Comparison of ENCODE assay signal across 7 mouse cellular contexts in genomic region chr10:23787062-23787821, GRCm38 (mm10). TPM values are rescaled to one million over a fixed set of nuclear protein-coding genes. Genes with fewer than 3 reads are reported as not detected.
DNase-seq lines count a peak whose midpoint lies in the region; ATAC-seq and TF ChIP-seq lines count a peak whose summit lies in the region.

Gene Rps12, minus strand, starts transcription at chr10:23787275.

- intact Hi-C loops in left cerebral cortex, postnatal 4 days (cut with DNase I) = no loop called here

- ATAC-seq in intestine, postnatal 0 days = peak; percentile 99
- ATAC-seq in midbrain, embryonic 12.5 days (ENCODE audit: low FRiP score, low read depth) = peak; percentile 98

- H3K27me3 ChIP-seq in embryonic facial prominence, embryonic 10.5 days (replicated peaks; ENCODE audit: low read depth, poor library complexity, severe bottlenecking) = no peaks in the 10 kb centered on the region
- no peaks in the 10 kb centered on the region for H3K27me3 ChIP-seq in intestine, postnatal 0 days (replicated peaks; ENCODE audit: control insufficient read depth, insufficient read depth, low read length)
- H3K27me3 ChIP-seq in midbrain, embryonic 12.5 days = no peaks in the 10 kb centered on the region
- H3K27me3 ChIP-seq in small intestine, adult 2 months (ENCODE audit: control insufficient read depth, insufficient read depth, low read length) = no peaks in the 10 kb centered on the region

- peak within 1 kb of the TSS; percentile 78 for H3K9ac ChIP-seq in intestine, postnatal 0 days (ENCODE audit: low read depth, low read length)
- H3K9ac ChIP-seq in midbrain, embryonic 12.5 days (replicated peaks) = peak within 1 kb of the TSS; percentile 95

- no peak for TF ChIP-seq CTCF in intestine, postnatal 0 days (IDR thresholded peaks at IDR 0.05; ENCODE audit: low read depth)
- TF ChIP-seq CTCF in small intestine, adult 2 months (IDR thresholded peaks at IDR 0.05; ENCODE audit: extremely low read depth, insufficient read length, insufficient replicate concordance, low read depth, low read length) = no peak

- H3K4me3 ChIP-seq in embryonic facial prominence, embryonic 10.5 days = peak within 1 kb of the TSS; percentile 82
- H3K4me3 ChIP-seq in intestine, postnatal 0 days (ENCODE audit: low read depth, low read length) = peak within 1 kb of the TSS; percentile 72
- H3K4me3 ChIP-seq in midbrain, embryonic 12.5 days = peak within 1 kb of the TSS; percentile 91
- peak within 1 kb of the TSS; percentile 84 for H3K4me3 ChIP-seq in small intestine, adult 2 months (ENCODE audit: low read depth, low read length)

- no peaks in the 10 kb centered on the region for H3K9me3 ChIP-seq in embryonic facial prominence, embryonic 10.5 days
- no peaks in the 10 kb centered on the region for H3K9me3 ChIP-seq in intestine, postnatal 0 days (ENCODE audit: control insufficient read depth)
- H3K9me3 ChIP-seq in midbrain, embryonic 12.5 days = no peaks in the 10 kb centered on the region

- peak; percentile 98 for TF ChIP-seq POLR2A in small intestine, adult 2 months (IDR thresholded peaks at IDR 0.05; ENCODE audit: low read depth, low read length)

- H3K27ac ChIP-seq in embryonic facial prominence, embryonic 10.5 days (replicated peaks) = peak within 1 kb of the TSS; percentile 91
- H3K27ac ChIP-seq in intestine, postnatal 0 days (ENCODE audit: low read depth, low read length) = peak within 1 kb of the TSS; percentile 75
- H3K27ac ChIP-seq in midbrain, embryonic 12.5 days (replicated peaks) = peak within 1 kb of the TSS; percentile 66; the same call in 1 of the 2 replicates
- H3K27ac ChIP-seq in small intestine, adult 2 months (ENCODE audit: insufficient read depth, low read depth, low read length) = peak within 1 kb of the TSS; percentile 83

- peaks cover 24% of the 10 kb centered on the region for H3K4me1 ChIP-seq in embryonic facial prominence, embryonic 10.5 days
- H3K4me1 ChIP-seq in intestine, postnatal 0 days (replicated peaks; ENCODE audit: control insufficient read depth, insufficient read depth, low read length) = peaks cover 7% of the 10 kb centered on the region; the same call in 1 of the 2 replicates
- peaks cover 30% of the 10 kb centered on the region for H3K4me1 ChIP-seq in midbrain, embryonic 12.5 days
- peaks cover 3% of the 10 kb centered on the region; the same call in 1 of the 2 replicates for H3K4me1 ChIP-seq in small intestine, adult 2 months (ENCODE audit: control insufficient read depth, insufficient read depth, insufficient read length, low read length)

- WGBS in embryonic facial prominence, embryonic 10.5 days = under 1% methylated on average over 51 of the region's 51 CpGs
- under 1% methylated on average over 51 of the region's 51 CpGs for WGBS in intestine, postnatal 0 days
- under 1% methylated on average over 51 of the region's 51 CpGs for WGBS in midbrain, embryonic 12.5 days
- under 1% methylated on average over 51 of the region's 51 CpGs for WGBS in small intestine, adult 2 months

- peak; percentile 99 for DNase-seq in adrenal gland, postnatal 10 days
- DNase-seq in embryonic facial prominence, embryonic 10.5 days (ENCODE audit: low spot score) = peak; percentile 98
- DNase-seq in gonadal fat pad, adult 2 months (ENCODE audit: low read depth) = peak; percentile 84
- peak; percentile 99 for DNase-seq in left cerebral cortex, postnatal 4 days

- peak within 1 kb of the TSS; percentile 77 for H3K4me2 ChIP-seq in intestine, postnatal 0 days (replicated peaks; ENCODE audit: low read depth)
- H3K4me2 ChIP-seq in midbrain, embryonic 12.5 days (replicated peaks) = peak within 1 kb of the TSS; percentile 87

- peaks cover 42% of the 10 kb centered on the region for H3K36me3 ChIP-seq in embryonic facial prominence, embryonic 10.5 days (replicated peaks)
- H3K36me3 ChIP-seq in intestine, postnatal 0 days (ENCODE audit: control insufficient read depth, insufficient read depth) = peaks cover 23% of the 10 kb centered on the region
- H3K36me3 ChIP-seq in midbrain, embryonic 12.5 days = peaks cover 33% of the 10 kb centered on the region
- H3K36me3 ChIP-seq in small intestine, adult 2 months (ENCODE audit: control insufficient read depth, insufficient read depth, low read length) = peaks cover 21% of the 10 kb centered on the region

RNA-seq across cellular contexts. Expression of gene Rps12, which starts in this region (rescaled TPM):
- total RNA-seq in adrenal gland, postnatal 10 days (2021) = 100 to 1,000 TPM; 477 to 532 TPM
- 142 and 152 TPM in 2 replicates for polyA plus RNA-seq in embryonic facial prominence, embryonic 10.5 days (2016; fragmentation: Nextera tagmentation; extraction: Ambion mirVana)
- polyA plus RNA-seq in gonadal fat pad, adult 2 months (2012; rRNA removed) = 1,188 and 1,497 TPM in 2 replicates
- polyA plus RNA-seq in intestine, postnatal 0 days (2015; fragmentation: Nextera tagmentation; extraction: Ambion mirVana) = 144 and 151 TPM in 2 replicates
- total RNA-seq in left cerebral cortex, postnatal 4 days (2021) = 100 to 1,000 TPM; 369 TPM
- polyA plus RNA-seq in midbrain, embryonic 12.5 days (2016; fragmentation: Nextera tagmentation; extraction: Ambion mirVana) = 101 and 104 TPM in 2 replicates
- 1,264 and 1,580 TPM in 2 replicates for polyA plus RNA-seq in small intestine, adult 2 months (2012; rRNA removed)

Comparison
In these comparisons a context has a peak if more than half of its experiments do, and no peak if none do; other contexts are left out.
1. Peak in every context shown above with its lines: DNase-seq, ATAC-seq, H3K4me3 ChIP-seq and H3K27ac ChIP-seq.